Mouse (Mus musculus): ENCODE measurements around the gene Axin2. TPM values are rescaled to one million over a fixed set of nuclear protein-coding genes. Genes with fewer than 3 reads are reported as not detected.

The Axin2 gene
- total and polyA plus RNA-seq, 2 experiments from 2014 or later = 6.0 to 38.0 TPM

DNA sequence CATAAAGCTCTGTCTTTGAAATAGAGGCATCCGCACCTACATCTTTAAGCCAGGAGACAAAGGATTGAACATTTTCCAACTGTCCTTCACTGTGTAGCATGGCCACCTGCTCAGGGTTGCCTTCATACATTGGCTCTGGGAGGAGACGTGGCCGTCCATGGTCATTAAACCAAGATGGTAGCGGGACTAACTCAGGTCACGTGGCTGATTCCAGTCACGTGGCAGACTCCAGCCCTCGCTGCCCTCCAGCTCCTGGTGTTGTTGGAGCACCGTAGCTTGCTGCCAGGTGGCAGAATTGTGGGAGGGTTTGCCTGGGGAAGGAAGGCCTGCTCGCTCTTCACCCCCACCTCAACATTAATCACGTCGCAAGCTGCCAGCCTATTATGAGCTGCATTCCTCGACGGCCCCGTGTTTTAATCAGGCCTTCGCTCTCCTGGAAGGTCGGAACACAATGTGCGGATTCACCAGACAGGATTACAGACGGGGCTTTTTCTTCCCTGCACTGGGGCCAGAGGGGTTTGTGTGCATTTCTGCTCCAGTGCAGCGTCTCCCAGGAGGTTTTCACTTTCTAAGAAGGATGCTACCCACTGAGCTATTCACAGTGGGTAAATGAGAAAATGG, 34.8 kb upstream of the Axin2 start:
- H3K27ac ChIP-seq = peak overlapping the region; percentile 32
- no peak overlapping the region for H3K4me2 ChIP-seq (ENCODE audit: low read depth, low read length)
- no peak overlapping the region for H3K4me3 ChIP-seq (ENCODE audit: low read length)
- no peak overlapping the region for H3K9ac ChIP-seq (replicated peaks; ENCODE audit: low read length)
- no peak for TF ChIP-seq CTCF (IDR thresholded peaks at IDR 0.05; ENCODE audit: low read depth)
- H3K27me3 ChIP-seq (ENCODE audit: insufficient read depth, low read length) = no peaks in the 10 kb centered on the region
- 0 out of 2 replicates have a peak, but pooled peaks cover 8% of the 10 kb centered on the region for H3K4me1 ChIP-seq (ENCODE audit: insufficient read depth, low read length)
- DNase-seq (ENCODE audit: low spot score) (peak; percentile 28), ATAC-seq (no peak)
- no peaks in the 10 kb centered on the region for H3K36me3 ChIP-seq (ENCODE audit: insufficient read depth, low read length)
- no peaks in the 10 kb centered on the region for H3K9me3 ChIP-seq (ENCODE audit: low read length)
- WGBS = 34% methylated on average over 19 of the region's 19 CpGs

DNA sequence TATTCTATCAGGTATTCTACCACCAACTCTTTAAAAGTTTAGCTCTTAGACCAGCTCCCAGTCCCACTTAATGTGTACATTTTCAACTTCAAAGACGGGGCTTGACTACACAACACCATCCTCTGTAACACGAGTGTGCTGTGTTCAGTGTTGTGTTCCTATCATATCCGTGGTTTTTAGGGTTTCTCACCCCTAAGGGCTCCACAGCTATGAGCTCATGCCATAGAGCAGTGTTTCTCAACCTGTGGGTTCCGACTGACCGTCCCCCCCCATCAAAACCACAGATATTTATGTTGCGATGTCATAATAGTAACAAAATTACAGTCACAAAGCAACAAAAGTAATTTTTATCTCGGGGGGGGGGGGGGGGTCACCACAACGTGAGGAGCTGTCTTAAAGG, 34.1 kb upstream of the Axin2 start:
- Histone ChIP-seq H3K9ac (replicated peaks; ENCODE audit: low read length) (no peak overlapping the region), H3K27me3 (ENCODE audit: insufficient read depth, low read length) (no peaks in the 10 kb centered on the region), H3K36me3 (ENCODE audit: insufficient read depth, low read length) (no peaks in the 10 kb centered on the region), H3K27ac (no peak overlapping the region), H3K4me3 (ENCODE audit: low read length) (no peak overlapping the region), H3K4me1 (ENCODE audit: insufficient read depth, low read length) (0 out of 2 replicates have a peak, but pooled peaks cover 9% of the 10 kb centered on the region), H3K9me3 (ENCODE audit: low read length) (no peaks in the 10 kb centered on the region), H3K4me2 (ENCODE audit: low read depth, low read length) (no peak overlapping the region)
- no peak for DNase-seq (ENCODE audit: low spot score)
- no peak for ATAC-seq
- WGBS = 75% methylated on average over 8 of the region's 8 CpGs
- no peak for TF ChIP-seq CTCF (IDR thresholded peaks at IDR 0.05; ENCODE audit: low read depth)

DNA sequence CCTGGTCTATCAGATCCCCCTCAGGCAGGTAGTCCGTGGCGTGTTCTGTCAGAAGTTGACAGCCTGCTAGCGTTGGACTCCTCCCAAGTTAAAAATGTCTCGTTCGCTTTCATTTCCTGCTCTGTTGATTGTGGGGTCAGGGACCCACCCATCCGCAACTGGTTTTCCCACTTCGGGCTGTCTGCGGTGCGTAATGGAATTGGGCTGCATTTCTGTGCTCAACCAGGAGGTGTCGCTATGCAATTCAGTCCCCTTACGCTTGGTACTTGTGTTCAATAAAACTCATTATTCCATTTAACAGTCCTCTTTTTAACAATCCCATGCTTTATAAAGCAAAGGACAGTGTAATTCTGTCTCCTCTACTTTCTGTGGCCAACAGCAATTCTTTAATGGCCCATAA, 31.0 kb upstream of the Axin2 start:
- Histone ChIP-seq H3K9me3 (ENCODE audit: low read length) (no peaks in the 10 kb centered on the region), H3K4me2 (ENCODE audit: low read depth, low read length) (no peak overlapping the region), H3K27me3 (ENCODE audit: insufficient read depth, low read length) (no peaks in the 10 kb centered on the region), H3K36me3 (ENCODE audit: insufficient read depth, low read length) (no peaks in the 10 kb centered on the region), H3K4me3 (ENCODE audit: low read length) (no peak overlapping the region), H3K9ac (replicated peaks; ENCODE audit: low read length) (no peak overlapping the region), H3K4me1 (ENCODE audit: insufficient read depth, low read length) (peaks cover 20% of the 10 kb centered on the region; the same call in 1 of the 2 replicates), H3K27ac (no peak overlapping the region)
- peak; percentile 62 for TF ChIP-seq CTCF (IDR thresholded peaks at IDR 0.05; ENCODE audit: low read depth)
- ATAC-seq = no peak
- no peak for DNase-seq (ENCODE audit: low spot score)
- WGBS = 57% methylated on average over 11 of the region's 11 CpGs

DNA sequence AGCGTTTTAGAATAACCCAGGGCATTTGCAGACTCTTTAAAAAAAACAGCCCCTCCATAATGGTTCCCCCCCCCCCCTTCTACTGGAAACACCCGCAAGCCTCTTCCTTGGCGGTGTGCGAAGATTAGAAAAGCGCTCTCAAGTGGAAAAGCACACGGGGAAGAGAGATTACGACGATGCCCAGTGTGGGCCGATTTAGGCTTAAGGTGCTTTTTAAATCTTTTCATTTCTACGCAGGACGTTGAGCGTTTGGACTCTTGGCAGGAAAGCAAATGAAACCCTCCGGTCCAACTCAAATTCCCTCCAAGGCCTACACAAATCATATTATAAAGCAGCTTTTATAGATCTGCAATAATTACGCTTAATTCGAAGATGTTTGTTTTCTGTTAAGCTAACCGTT, 29.6 kb upstream of the Axin2 start:
- DNase-seq (ENCODE audit: low spot score) (peak; percentile 25), ATAC-seq (peak; percentile 33; the same call in 1 of the 2 replicates)
- H3K9ac ChIP-seq (replicated peaks; ENCODE audit: low read length) = no peak overlapping the region
- peak overlapping the region; percentile 52 for H3K4me2 ChIP-seq (ENCODE audit: low read depth, low read length)
- TF ChIP-seq CTCF (IDR thresholded peaks at IDR 0.05; ENCODE audit: low read depth) = no peak
- no peaks in the 10 kb centered on the region for H3K27me3 ChIP-seq (ENCODE audit: insufficient read depth, low read length)
- H3K4me1 ChIP-seq (ENCODE audit: insufficient read depth, low read length) = peaks cover 19% of the 10 kb centered on the region; the same call in 1 of the 2 replicates
- peak overlapping the region; percentile 21 for H3K4me3 ChIP-seq (ENCODE audit: low read length)
- H3K27ac ChIP-seq = no peak overlapping the region
- no peaks in the 10 kb centered on the region for H3K9me3 ChIP-seq (ENCODE audit: low read length)
- no peaks in the 10 kb centered on the region for H3K36me3 ChIP-seq (ENCODE audit: insufficient read depth, low read length)
- 10% methylated on average over 16 of the region's 16 CpGs for WGBS

DNA sequence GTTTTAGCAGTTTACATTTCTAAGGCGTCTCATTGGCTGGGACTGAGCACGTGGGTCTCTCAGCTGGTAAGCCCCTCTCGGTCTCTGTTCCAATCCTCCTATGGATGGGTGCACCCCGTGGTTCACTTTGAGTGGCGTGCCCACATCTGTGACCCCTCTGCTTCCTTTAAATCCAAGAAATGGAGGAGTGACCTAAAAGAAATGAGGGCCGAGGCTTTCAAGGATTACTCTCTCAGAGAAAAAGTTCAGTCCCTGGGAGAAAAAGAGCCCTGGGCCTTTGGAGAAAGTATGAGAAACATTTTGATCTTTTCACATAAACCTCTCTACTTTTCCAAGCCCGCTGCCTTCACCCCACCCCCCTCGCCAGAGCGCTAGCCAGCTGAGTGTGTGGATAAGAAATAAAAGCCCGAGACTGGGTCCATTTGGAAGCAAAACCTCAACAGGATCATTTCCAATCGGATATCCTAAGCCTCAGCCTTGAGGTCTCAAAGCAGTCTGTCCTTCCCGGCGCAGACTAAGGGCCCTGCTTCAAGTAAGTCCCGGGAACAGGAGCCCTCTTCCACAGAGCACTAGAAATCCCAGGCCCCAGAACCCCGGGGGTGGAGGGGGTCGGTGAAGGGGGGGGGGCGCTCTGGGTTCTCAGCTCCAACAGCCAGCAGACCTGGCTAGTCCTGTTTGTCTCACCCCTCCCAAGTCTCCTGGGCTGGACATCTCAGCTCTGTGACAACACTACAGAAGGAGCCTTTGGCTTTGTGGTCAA, 28.9 kb upstream of the Axin2 start:
- Histone ChIP-seq H3K4me2 (ENCODE audit: low read depth, low read length) (peak overlapping the region; percentile 52), H3K9ac (replicated peaks; ENCODE audit: low read length) (peak overlapping the region; percentile 37; the same call in 1 of the 2 replicates)
- TF ChIP-seq CTCF (IDR thresholded peaks at IDR 0.05; ENCODE audit: low read depth) = no peak

DNA sequence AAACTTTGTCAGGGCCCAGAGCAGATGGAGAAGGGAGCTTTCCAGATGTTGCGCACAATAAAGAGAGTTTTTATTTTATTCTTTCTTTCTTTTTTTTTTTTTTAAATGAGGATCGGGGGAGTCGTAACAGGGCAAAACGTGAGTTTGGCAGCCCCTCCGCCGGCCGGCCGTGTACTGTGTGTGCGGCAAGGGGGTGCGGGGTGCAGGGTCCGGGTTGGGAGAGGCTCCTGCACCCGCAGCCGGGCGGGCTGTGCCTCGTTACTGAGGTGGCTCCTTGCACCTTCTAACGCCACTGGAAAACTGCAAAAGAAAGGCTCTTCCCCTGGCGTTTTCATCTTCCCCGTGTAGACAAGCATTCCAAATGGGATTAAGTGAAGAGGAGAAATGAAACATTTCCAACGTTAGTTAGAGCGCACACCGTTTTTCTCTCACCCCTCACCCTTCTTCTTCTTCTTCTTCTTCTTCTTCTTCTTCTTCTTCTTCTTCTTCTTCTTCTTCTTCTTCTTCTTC, 28.2 kb upstream of the Axin2 start:
- DNase-seq (ENCODE audit: low spot score) (no peak), ATAC-seq (no peak)
- 8% methylated on average over 21 of the region's 21 CpGs for WGBS
- Histone ChIP-seq H3K36me3 (ENCODE audit: insufficient read depth, low read length) (no peaks in the 10 kb centered on the region), H3K4me3 (ENCODE audit: low read length) (peak overlapping the region; percentile 21; the same call in 1 of the 2 replicates), H3K4me2 (ENCODE audit: low read depth, low read length) (peak overlapping the region; percentile 52), H3K4me1 (ENCODE audit: insufficient read depth, low read length) (peaks cover 19% of the 10 kb centered on the region), H3K9ac (replicated peaks; ENCODE audit: low read length) (peak overlapping the region; percentile 37; the same call in 1 of the 2 replicates), H3K27me3 (ENCODE audit: insufficient read depth, low read length) (no peaks in the 10 kb centered on the region), H3K9me3 (ENCODE audit: low read length) (no peaks in the 10 kb centered on the region), H3K27ac (peak overlapping the region; percentile 64; the same call in 1 of the 2 replicates)
- TF ChIP-seq CTCF (IDR thresholded peaks at IDR 0.05; ENCODE audit: low read depth) = no peak

More for the DNA sequence above, 28.9 kb upstream of the Axin2 start:
- Histone ChIP-seq H3K4me3 (ENCODE audit: low read length) (peak overlapping the region; percentile 21), H3K36me3 (ENCODE audit: insufficient read depth, low read length) (no peaks in the 10 kb centered on the region), H3K27me3 (ENCODE audit: insufficient read depth, low read length) (no peaks in the 10 kb centered on the region), H3K4me1 (ENCODE audit: insufficient read depth, low read length) (peaks cover 19% of the 10 kb centered on the region; the same call in 1 of the 2 replicates), H3K9me3 (ENCODE audit: low read length) (no peaks in the 10 kb centered on the region), H3K27ac (peak overlapping the region; percentile 64; the same call in 1 of the 2 replicates)
- DNase-seq (ENCODE audit: low spot score) (peak; percentile 63), ATAC-seq (peak; percentile 81)
- WGBS = 3% methylated on average over 17 of the region's 17 CpGs

Measured in hindbrain, postnatal 0 days (tissue).